Mouse (Mus musculus) erythroblast, embryonic 14.5 days (primary cell): Measurements from ENCODE around the gene Eif2d.

Experiments used
- GATA1 ChIP-seq: IDR thresholded peaks from 2 replicates; pipeline ENCODE4 v1.6.1; 2012; ENCODE audit warnings: low read length, inconsistent platforms, mixed read lengths
- TAL1 ChIP-seq: IDR thresholded peaks from 3 replicates; pipeline ENCODE4 v1.6.1; 2012; ENCODE audit warnings: low read length, inconsistent platforms, mixed read lengths

DNA sequence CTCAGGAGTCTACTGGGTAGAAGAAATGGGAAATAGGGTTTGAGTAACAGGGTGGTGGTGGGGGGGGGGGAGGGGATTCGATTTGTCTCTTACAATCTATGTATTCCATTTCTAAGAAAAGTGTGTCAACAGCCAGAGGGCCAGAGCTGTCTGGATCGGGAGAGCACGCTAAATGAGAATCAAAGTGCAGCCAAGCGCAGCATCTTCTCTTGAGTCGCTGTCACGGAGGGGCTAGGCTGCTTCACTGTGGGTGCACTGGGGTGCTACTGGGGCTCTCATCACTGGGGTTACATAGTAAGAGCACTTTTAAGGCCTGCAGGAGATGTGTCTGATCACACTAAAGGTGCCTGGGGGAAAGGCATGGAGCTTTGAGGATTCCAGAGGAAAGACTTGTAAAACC, 55.8 kb downstream of the Eif2d start:
- TF ChIP-seq GATA1 (no peak), TAL1 (no peak)
